Mouse (Mus musculus) megakaryocyte-erythroid progenitor cell, adult 5 weeks (primary cell): Measurements from ENCODE around the gene Poldip3. TPM values are rescaled to one million over a fixed set of nuclear protein-coding genes. Genes with fewer than 3 reads are reported as not detected.

Experiments
- polyA plus RNA-seq: library from polyadenylated mRNA; stranded (reverse); fragments of >175 nt; gene quantifications from 2 replicates; pipeline ENCODE4 v1.2.3, GENCODE M21; 2012

The Poldip3 gene
- 133 and 159 TPM in 2 replicates for polyA plus RNA-seq

DNA sequence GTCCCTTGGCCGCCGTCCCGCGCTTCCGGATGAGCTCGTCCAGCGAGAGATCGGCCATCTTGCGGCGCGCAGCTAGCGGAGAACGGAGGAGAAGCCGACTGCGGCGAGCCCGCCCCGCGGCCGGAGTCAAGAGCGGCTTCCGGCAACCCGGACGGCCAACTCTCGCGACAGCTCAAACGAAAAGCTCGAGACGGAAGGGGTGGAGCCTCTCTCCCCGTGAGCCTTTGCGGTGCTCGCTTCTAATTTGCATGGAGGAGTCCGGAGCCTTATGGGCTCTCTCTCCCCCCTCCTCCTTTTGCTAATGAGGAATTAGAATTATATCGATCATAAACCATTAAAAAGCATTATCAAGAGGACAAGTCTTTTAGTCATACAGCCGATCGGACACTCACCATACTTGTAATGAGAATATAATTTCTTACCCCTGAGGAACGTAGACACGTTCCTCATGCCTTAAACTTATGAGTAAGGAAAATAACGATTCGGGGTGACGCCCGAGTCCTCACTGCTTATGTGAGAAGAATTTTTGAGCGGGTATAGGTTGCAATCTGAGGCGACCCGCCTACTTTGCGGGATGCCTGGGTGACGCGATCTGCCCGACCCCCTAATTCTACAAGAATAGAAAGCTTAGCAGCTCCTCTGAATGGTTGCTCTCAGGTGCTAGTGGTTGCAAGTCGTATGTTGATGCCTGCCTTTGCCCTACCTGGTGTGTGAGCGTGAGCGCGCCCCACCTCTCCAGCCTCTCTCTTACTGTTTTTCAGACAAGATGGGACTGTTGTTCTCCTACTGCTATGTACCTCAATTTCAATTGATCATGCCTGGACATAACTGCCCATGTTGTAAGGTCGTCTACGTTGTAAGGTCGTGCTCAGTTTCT lies at the start of gene Poldip3:
Poldip3 (minus strand) TSS at position 189 of the 877 bp plus-strand sequence.

DNA sequence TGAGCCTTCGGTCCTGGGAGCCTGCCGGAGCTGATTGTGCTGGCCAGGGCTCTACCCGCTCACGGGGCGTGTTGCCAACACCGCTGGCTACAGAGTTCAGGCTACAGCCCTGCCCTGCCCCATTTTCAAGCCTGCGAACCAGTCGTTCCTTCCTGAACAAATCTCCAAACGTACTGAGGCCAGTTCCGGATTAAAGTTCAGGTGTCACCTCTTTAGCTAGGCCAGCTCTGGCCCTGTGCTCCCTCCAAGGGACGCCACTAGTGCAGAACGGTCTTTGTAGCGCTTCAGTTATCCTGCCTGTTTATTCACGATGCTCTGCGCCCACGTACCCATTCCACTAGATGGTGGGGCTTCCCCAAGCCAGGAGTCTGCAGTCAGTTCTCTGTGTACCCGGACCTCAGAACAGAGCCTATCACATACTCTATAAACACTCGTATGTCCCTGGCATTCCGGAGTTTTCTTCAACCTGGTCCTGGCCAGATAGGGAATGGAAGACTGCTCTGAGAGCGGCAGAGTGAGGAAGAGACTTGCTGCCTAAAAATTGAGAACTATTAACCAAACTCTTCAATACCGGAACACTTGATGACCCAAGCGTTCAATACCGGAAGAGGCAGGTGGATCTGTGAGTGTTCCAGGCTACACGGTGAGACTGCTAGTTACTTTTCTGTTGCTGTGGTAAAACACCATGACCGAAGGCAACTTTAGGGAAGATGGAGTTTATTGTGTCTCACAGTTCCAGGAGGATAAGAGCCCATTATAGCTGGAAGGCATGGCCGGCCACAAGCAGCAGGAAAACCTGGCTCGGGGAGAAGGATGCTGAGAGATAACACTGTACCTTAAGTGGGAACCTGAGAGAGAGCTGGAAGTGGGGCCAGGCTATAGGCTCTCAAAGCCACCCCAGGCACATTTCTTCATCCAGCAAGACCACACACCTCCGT lies 23.6 kb upstream of the Poldip3 start, which contains the start of gene Cyb5r3:
Cyb5r3 (minus strand) TSS at position 101 of the 938 bp plus-strand sequence.

DNA sequence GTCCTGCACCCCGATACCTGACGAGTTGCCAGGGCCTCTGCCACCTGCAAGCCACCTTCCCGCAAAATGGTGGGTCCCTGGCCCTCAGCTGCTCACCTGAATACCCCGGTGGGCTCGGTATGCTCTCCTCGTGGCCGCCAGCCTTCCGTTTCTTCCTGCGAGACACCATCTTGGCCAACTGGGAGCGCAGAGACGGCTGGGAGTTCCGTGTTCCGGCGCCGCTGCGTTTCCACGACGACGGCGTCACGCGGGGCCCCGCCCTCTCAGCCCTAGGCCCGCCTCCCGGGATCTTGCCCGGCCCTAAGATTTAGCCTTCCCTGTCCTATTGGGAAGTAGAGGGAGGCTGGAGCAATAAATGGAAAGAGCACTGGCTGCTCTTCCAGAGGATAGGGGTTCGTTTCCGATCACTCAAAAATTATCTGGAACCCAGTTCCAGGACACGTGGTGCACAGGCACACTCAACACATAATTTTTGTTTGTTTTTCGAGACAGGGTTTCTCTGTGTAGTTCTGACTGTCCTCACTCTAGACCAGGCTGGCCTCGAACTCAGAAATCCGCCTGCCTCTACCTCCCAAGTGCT lies 26.5 kb downstream of the Poldip3 start, which contains the start of gene Rrp7a:
Rrp7a (minus strand) TSS at position 236 of the 580 bp plus-strand sequence.

GRCm38 (mm10) chr15:83089429-83089605 lies 59.9 kb downstream of the Poldip3 start, which contains the start of gene Serhl:
Gene Serhl, plus strand, starts transcription at chr15:83089506.

Other genes with a start within 250 kb of the Poldip3 start
- 12.0 and 13.2 TPM in 2 replicates for gene Tcf20, start 161.5 kb downstream of the Poldip3 start, polyA plus RNA-seq
- 14.3 and 25.0 TPM in 2 replicates for gene Nfam1, start 116.1 kb downstream of the Poldip3 start, polyA plus RNA-seq
- gene Serhl, start 59.9 kb downstream of the Poldip3 start, polyA plus RNA-seq, result 4.2 and 5.6 TPM in 2 replicates
- 101 TPM in 2 replicates for gene Rrp7a, start 26.6 kb downstream of the Poldip3 start, polyA plus RNA-seq
- gene Cyb5r3, start 23.2 kb upstream of the Poldip3 start, polyA plus RNA-seq, result 57.5 and 67.0 TPM in 2 replicates
- gene A4galt, start 102.4 kb upstream of the Poldip3 start, polyA plus RNA-seq, result 0.03 TPM in 1 of 2 replicates, not detected in the other
- gene Arfgap3, start 200.9 kb upstream of the Poldip3 start, polyA plus RNA-seq, result 8.9 and 9.9 TPM in 2 replicates